Mouse (Mus musculus): ENCODE data around the gene Pank3.

GRCm38 (mm10) chr11:35738102-35738501 lies 31.2 kb upstream of the Pank3 start:
- TF ChIP-seq CTCF (IDR thresholded peaks at IDR 0.05; ENCODE audit: borderline replicate concordance, control insufficient read depth, extremely low read depth, insufficient read depth, low read length, poor library complexity) = no peak
- no peak for TF ChIP-seq POLR2A (IDR thresholded peaks at IDR 0.05; ENCODE audit: control insufficient read depth, extremely low read depth, insufficient read depth, low read length, poor library complexity)
